Mouse (Mus musculus) fat pad, adult 2 months (tissue): ENCODE data around the gene Rnf152.

Experiments
- DNase-seq: peaks from one replicate; pipeline ENCODE4 v3.0.0-alpha.2; 2011; ENCODE audit warnings: low read depth, low spot score; ENCODE audit errors: extremely low read depth

The Rnf152 gene

DNA sequence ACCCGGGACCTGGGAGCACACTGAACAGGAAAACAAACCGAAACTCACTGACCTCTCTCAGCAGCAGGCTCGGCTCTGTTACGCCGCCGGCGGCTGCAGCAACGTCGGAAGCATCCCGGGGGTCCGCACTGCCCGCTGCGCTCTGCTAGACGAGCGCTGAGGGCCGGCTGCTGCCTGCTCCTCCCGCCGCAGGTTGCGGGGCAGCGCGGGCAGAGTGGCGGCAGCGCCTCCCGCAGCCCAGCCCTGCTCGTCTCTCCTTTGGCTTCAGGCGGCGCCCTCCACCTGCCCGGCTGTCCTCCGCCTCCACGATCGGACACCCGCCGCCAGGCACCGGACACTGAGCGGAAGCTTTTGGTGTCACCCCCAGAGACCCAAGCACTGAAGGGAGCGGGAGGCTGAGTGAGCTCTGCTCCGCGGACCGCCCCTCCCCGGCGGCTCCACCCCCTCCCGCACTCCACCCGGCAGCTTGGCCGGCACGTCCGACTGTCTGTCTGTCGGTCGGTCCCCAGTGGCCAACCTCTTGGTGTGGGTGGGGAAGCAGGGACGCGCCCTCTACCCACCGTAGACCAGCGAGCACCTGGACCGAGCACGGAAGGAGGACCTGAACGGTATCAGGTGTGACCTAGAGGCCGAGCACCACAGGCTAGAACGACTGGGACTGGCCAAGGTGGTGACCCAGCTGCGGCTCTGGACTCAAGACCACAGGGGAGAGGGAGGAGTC is at the start of gene Rnf152:
TSS of gene Rnf152 (minus strand) at position 420 of the 721 bp plus-strand sequence.
- DNase-seq: no peak

DNA sequence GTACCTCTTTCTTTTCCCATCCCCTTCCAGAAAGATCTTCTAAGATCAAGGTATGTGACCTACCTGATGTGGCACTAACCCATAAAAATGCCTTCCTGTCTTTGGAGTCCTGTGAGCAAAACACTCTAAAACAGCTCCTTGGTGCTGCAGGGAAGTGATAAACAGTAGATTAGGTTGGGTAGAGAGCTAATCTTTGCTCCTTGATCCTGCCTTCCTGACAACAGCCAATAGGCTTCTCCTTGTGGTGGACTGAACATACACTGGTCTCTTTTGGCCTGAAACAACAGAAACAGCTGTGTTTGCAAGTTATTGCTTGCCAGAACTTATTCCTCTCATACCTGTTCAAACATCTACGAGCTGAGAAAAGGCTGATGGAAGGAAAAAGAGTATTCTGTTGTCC is 46.3 kb upstream of the Rnf152 start:
- DNase-seq: no peak

GRCm38 (mm10) chr1:105384141-105384937 is 27.8 kb upstream of the Rnf152 start:
- no peak for DNase-seq

- DNase-seq: no peak
Observed at GRCm38 (mm10) chr1:105377546-105377945, 21.0 kb upstream of the Rnf152 start.

DNA sequence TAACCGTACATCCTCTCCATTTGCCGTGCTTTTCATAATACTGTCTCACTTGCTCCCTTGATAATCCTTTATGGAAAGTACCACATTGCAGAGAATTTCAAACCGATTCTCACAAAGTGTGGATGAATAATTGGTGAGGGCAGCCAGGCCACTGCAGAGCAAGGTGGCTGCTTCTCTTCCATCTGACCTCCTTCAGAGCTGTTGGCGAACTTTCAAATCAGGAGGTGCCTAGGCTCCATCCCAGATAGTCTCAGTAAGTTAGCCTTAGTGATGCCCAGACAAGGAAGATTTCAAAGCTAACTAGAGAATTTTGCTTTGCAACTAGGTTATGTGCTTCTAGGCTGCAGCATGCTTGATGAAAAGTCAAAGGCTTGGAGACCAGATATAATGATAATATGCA is 18.1 kb upstream of the Rnf152 start:
- no peak for DNase-seq

DNA sequence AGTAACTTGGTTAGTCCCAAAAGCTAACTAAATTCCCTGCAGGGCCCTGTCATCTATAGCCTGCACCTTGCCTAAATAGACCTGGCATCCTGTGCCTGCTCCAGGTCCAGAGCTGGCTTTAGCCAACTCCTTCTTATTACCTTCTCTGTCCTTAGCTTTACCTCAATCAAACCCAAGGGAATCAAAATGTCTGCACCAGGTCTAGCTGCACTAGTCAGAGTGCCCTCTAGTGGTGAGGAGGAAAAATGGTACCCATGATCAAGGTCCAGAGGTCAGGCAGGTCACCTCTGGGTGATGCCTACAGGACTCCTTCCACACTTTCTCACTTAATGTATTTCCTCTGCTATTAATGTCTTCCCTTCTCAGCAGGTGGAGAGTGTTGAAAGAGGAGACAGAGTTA is 6.2 kb upstream of the Rnf152 start:
- DNase-seq: no peak

DNA sequence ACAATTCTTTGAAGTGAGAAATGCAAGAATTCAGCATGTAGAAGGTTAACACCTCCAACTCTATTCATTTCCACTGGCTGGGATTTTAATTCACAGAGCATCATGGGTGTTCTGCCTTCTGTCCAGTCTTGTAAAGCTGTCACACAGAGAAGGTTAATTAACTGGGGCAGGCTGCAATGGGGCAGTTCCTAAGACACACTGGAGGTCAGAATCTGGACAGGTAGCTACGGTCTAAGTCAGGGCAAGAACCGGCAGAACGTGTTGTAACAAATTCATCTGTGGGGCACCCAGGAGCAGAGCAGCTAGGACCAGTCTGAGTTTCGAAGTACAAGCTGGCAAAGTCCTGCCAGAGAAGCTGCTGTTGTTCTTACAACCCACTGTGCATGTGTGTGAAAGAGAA is 2.4 kb upstream of the Rnf152 start:
- no peak for DNase-seq

DNA sequence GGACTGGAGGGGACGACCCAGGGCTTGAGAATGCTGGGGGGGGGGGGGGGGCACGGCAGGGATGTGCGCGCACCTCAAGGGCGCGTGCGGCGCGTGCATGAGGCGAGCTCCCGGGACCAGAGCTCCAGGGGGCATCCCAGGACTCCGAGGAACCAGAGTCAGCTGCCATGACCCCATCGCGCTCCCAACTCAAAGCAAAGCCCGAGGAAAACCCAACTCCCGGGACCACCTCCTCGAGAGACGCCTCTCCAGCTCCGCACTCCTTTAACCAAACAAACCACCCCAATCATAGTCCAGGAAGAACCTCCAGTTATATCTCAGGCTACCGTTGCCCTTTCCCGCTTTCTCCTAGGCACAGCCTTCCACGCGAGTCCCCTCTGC is 610 bp downstream of the Rnf152 start:
- no peak for DNase-seq

- no peak for DNase-seq
Observed at GRCm38 (mm10) chr1:105354901-105355891, 1.3 kb downstream of the Rnf152 start.

DNA sequence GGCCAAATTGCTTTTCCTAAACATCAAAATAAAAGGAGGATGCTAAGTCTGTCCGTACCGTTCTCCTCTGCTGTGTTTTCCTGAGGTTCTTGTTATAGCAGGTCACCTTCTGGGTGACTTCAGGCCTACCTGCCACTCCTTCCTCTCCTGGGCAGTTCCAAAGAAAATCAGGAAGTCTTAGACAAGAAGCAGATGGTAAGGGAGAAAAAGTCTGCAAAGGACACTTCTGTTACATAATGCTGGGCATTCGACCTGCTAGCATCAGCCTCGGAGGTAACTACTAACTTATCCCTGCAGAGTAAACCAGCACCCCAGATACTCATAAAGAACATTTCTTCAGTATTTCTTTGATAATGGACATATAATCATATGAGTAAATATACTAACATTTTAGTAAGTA is 4.7 kb downstream of the Rnf152 start:
- DNase-seq: no peak

- DNase-seq: no peak
Observed at GRCm38 (mm10) chr1:105342305-105342704, 14.2 kb downstream of the Rnf152 start.

DNA sequence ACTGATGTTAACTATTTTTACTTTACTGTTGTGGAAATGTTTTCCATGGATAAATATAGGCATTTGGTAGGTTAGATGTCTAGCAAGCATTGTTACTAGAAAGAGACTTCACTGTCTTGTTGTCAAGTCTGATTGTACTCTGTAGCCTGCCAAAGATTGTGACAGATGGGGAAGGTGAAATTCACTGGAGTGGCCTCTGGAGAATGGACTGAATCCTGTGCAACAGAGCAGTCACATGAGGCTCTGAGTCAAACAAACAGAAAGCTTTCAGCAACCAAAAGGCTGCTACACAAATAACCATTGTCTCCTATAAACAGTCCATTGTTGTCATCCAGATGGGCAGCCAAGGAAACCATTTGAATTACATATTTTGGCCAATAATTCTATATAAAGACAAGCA is 15.6 kb downstream of the Rnf152 start:
- DNase-seq: no peak

GRCm38 (mm10) chr1:105337397-105337796 is 19.1 kb downstream of the Rnf152 start:
- no peak for DNase-seq

DNA sequence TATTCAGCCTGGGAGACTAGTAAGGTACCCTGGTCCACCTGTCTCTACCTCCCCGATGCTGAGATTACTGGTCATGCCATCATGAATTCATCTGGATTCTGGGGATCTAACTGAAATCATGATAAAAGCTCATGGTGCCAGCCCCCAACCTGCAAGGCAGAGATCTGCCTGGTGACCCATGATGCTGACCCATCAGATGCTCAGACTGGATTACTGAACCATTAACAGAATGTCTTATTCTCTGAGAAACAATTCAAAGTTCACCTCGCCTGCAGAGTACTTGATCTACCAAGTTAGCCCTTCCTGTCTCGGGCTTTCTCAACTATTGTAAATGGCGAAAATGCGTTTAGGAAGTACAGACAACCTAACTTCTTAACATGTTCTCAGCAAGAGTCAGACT is 20.4 kb downstream of the Rnf152 start:
- DNase-seq: no peak

DNA sequence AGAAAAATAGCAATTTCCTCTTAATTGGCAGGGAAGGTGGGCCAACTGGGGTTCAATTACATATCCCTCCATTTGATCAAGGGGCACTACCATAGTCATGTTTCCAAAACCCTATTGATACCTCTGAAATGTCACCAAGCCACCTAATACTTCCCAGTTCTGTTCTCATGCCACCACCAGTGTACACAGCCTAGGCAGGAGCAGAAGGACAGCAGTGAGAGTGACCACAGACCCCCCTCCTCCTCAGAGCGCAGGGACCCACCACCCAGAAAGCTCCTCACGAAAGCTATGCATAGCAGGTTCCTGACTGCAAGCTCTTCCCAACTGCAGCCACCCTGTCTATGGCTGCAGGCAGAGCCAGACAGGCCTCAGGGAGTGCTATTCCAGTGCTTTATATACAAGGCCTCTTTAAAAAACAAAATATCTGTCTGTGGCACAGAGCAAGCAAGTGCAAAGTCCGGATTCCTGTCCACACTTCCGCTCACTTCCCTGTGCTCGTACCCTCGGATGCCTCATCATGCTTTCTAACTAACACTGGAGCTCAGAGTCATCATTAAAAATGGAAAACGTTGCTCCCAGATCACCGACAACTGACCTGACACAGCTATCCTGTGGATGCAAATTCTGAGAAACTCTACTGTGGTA is 24.3 kb downstream of the Rnf152 start:
- DNase-seq: no peak

- DNase-seq: no peak
Observed at GRCm38 (mm10) chr1:105331605-105332004, 24.9 kb downstream of the Rnf152 start.

GRCm38 (mm10) chr1:105330581-105331320 is 25.8 kb downstream of the Rnf152 start:
- DNase-seq: no peak

- no peak for DNase-seq
Observed at GRCm38 (mm10) chr1:105327789-105328188, 28.7 kb downstream of the Rnf152 start.

- DNase-seq: no peak
Observed at GRCm38 (mm10) chr1:105324636-105325035, 31.9 kb downstream of the Rnf152 start.
